22 mouse cellular contexts compared by ENCODE assay signal in genomic region chr17:86467291-86467898, GRCm38 (mm10). TPM values are rescaled to one million over a fixed set of nuclear protein-coding genes. Genes with fewer than 3 reads are reported as not detected.
A peak's percentile ranks its signal among the peaks of the same experiment; 100 is the strongest.
DNase-seq lines count a peak whose midpoint lies in the region; ATAC-seq lines count a peak whose summit lies in the region.
"Had no signal": no experiment of that assay in that cellular context is flagged by ENCODE, and none has a peak within 500 bp of the region (broad histone marks: within the 10 kb centered on the region; RNA-seq: fewer than 3 reads in every experiment).

No protein-coding gene starts in this region.

- H3K36me3 ChIP-seq in heart, embryonic 11.5 days (ENCODE audit: control insufficient read depth, insufficient read depth, low read length): no peaks in the 10 kb centered on the region
- H3K36me3 ChIP-seq in kidney, embryonic 16.5 days (ENCODE audit: insufficient read depth, low read length): no peaks in the 10 kb centered on the region
- H3K36me3 ChIP-seq: embryonic facial prominence, embryonic 15.5 days; forebrain, embryonic 12.5 days; neural tube, embryonic 15.5 days had no signal

- no peak overlapping the region for H3K4me3 ChIP-seq in heart, embryonic 11.5 days (ENCODE audit: low read depth, low read length)
- no peak overlapping the region for H3K4me3 ChIP-seq in kidney, embryonic 16.5 days (ENCODE audit: low read length)
- H3K4me3 ChIP-seq: embryonic facial prominence, embryonic 15.5 days; forebrain, embryonic 12.5 days; neural tube, embryonic 15.5 days had no signal

- H3K27me3 ChIP-seq in heart, embryonic 11.5 days (ENCODE audit: control insufficient read depth, insufficient read depth, low read length): no peaks in the 10 kb centered on the region
- H3K27me3 ChIP-seq in kidney, embryonic 16.5 days (ENCODE audit: insufficient read depth, low read length): no peaks in the 10 kb centered on the region
- H3K27me3 ChIP-seq: embryonic facial prominence, embryonic 15.5 days; neural tube, embryonic 15.5 days had no signal

- intact Hi-C loops in heart, postnatal 36 days (cut with DNase I): no loop called here

- peaks cover 31% of the 10 kb centered on the region for H3K4me1 ChIP-seq in heart, embryonic 11.5 days (ENCODE audit: control insufficient read depth, insufficient read depth, low read length)
- peaks cover 65% of the 10 kb centered on the region for H3K4me1 ChIP-seq in kidney, embryonic 16.5 days (ENCODE audit: insufficient read depth, low read length)

- ATAC-seq in heart, embryonic 11.5 days (replicated peaks; ENCODE audit: insufficient number of reproducible peaks, low FRiP score, low TSS enrichment): no peak
- no peak for ATAC-seq in kidney, embryonic 16.5 days (ENCODE audit: low FRiP score, low TSS enrichment)

- 18% methylated on average over 10 of the region's 10 CpGs for WGBS in heart, embryonic 11.5 days (ENCODE audit: insufficient replicate concordance)
- WGBS in kidney, embryonic 16.5 days: 46% methylated on average over 10 of the region's 10 CpGs

- no peak for DNase-seq in heart, postnatal 36 days
- DNase-seq in kidney, adult 9 months: no peak
- DNase-seq in urinary bladder, adult 2 months (ENCODE audit: low spot score): peak; percentile 10
- DNase-seq in urinary bladder, adult 18-20 months (ENCODE audit: low spot score in 2 of 2): no peak
- no peak for DNase-seq in embryo, embryonic 11 days
- no peak for DNase-seq in adrenal gland, postnatal 36 days
- DNase-seq: adrenal gland, adult 8-10 months; cerebellum, adult 8-10 months; kidney, postnatal 10 days; liver; right cerebral cortex, adult 18-20 months; thymus, postnatal 4 days had no signal

- H3K9me3 ChIP-seq in heart, embryonic 11.5 days (replicated peaks; ENCODE audit: control insufficient read depth, low read length): no peaks in the 10 kb centered on the region
- H3K9me3 ChIP-seq in kidney, embryonic 16.5 days (ENCODE audit: low read length): no peaks in the 10 kb centered on the region
- H3K9me3 ChIP-seq: embryonic facial prominence, embryonic 15.5 days; forebrain, embryonic 12.5 days; neural tube, embryonic 15.5 days had no signal

- H3K4me2 ChIP-seq in heart, embryonic 11.5 days: peak overlapping the region; percentile 54
- H3K4me2 ChIP-seq in kidney, embryonic 16.5 days (replicated peaks; ENCODE audit: low read depth, low read length): no peak overlapping the region
- H3K4me2 ChIP-seq: embryonic facial prominence, embryonic 15.5 days; neural tube, embryonic 15.5 days had no signal

- peak overlapping the region; percentile 58 for H3K9ac ChIP-seq in heart, embryonic 11.5 days (ENCODE audit: low read depth, low read length)
- peak overlapping the region; percentile 19 for H3K9ac ChIP-seq in kidney, embryonic 16.5 days (replicated peaks; ENCODE audit: low read length)
- H3K9ac ChIP-seq: embryonic facial prominence, embryonic 15.5 days; forebrain, embryonic 12.5 days; neural tube, embryonic 15.5 days had no signal

- peak overlapping the region; percentile 83 for H3K27ac ChIP-seq in heart, embryonic 11.5 days (ENCODE audit: low read depth, low read length)
- H3K27ac ChIP-seq in kidney, embryonic 16.5 days (ENCODE audit: low read length): no peak overlapping the region
- H3K27ac ChIP-seq: embryonic facial prominence, embryonic 15.5 days; forebrain, embryonic 12.5 days; neural tube, embryonic 15.5 days had no signal

RNA-seq across cellular contexts. Expression of gene Gm10309, which starts 37.6 kb away (rescaled TPM):
- polyA plus RNA-seq in heart, embryonic 11.5 days (2014; fragmentation: Nextera tagmentation; extraction: Ambion mirVana): 0.24 TPM in 1 of 2 replicates, not detected in the other
- under 1 TPM in 1 of 2 experiments, not detected in 1; 0.16 TPM for total RNA-seq in heart, postnatal 36 days (2021)
- polyA plus RNA-seq in kidney, embryonic 16.5 days (2015; fragmentation: Nextera tagmentation; extraction: Ambion mirVana): 0.25 and 0.50 TPM in 2 replicates
- 0.14 and 0.24 TPM in 2 replicates for polyA plus RNA-seq in urinary bladder, adult 2 months (2012; rRNA removed)
- not detected for total RNA-seq in adrenal gland, postnatal 36 days (2021)
- total RNA-seq: ES-E14; layer of hippocampus, postnatal 14 days; left cerebral cortex, postnatal 25 days; megakaryocyte-erythroid progenitor cell, adult 5-6 weeks had no signal
- polyA plus RNA-seq: cortical plate, adult 2 months had no signal
